Mouse (Mus musculus) telencephalon, adult 2 months (tissue): ENCODE data around the gene Tmc8.
"Not testable (repeated sequence)": the region's sequence is repeated elsewhere in the genome, so short reads cannot be mapped to it uniquely, and the experiment has no call there.

Experiments used
- DNase-seq: peaks from one replicate; pipeline ENCODE4 v3.0.0-alpha.2; 2011; ENCODE audit warnings: low read depth, low spot score

The Tmc8 gene

DNA sequence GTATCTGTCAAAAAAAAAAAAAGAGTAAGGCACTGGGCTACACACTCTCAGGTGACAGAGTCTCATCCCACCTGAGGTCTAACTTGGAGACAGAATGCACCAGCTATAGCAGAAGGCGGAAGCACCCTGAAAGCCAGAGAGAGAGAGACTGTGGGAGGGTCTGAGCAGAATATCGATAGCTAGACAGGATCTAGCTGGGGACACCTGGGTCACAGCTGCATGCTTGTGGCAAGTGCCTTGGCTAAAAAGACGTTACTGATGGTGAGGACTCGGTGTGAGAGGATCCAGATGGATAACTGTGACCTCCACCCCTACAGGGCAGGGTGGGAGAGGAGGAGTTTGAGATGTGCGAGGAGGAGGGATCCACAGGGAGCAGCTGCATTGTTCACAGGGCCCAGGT is 15.1 kb downstream of the Tmc8 start:
- DNase-seq, result no peak

DNA sequence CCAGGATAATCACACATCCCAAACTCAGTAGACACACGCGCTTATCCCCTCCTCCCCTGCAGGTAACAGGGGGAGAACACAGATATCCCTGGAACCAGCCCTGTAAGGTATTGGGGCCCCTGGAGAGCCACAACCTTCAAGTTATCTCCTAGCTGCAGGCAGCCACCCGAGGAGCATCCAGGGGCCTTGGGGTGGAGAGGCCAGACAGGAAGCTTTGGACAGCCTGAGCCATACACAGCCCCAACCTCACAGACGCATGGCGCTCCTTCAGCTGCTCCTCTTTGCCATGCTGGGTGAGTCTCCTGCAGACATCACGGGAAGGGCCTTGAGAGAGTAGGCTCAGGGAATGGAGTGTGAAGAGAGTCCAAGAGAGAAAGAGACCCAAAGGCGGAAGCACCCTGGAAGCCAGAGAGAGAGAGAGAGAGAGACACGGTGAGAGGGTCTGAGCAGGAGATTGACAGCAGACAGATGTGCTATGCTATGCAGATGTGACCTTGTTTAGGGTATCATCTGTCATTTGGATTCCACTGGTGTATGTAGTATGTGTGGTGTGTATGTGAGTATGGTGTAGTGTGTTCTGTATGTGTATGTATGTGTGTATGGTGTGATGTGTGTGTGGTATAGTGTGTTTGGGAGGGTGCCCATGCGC is 15.8 kb downstream of the Tmc8 start, which contains the start of gene 6030468B19Rik:
TSS of gene 6030468B19Rik (plus strand) at position 150 of the 649 bp plus-strand sequence.
- no peak for DNase-seq

DNA sequence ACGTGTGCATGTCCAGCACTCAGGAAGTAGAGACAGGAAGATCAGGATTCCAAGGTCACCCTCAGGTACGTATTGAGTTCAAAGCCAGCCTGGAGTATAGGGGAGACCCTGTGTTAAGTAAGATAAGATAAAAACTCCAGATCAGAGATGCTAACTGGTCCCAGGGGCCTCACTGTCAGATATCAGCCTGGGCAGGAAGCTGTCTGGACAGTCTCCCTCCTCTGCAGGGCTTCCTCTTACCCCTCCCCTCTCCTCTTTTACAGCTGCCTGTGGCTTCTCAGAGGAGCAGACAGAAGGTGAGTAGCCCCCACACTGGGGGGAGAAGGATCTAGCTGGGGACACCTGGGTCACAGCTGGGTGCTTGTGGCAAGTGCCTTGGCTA is 16.3 kb downstream of the Tmc8 start:
- no peak for DNase-seq

DNA sequence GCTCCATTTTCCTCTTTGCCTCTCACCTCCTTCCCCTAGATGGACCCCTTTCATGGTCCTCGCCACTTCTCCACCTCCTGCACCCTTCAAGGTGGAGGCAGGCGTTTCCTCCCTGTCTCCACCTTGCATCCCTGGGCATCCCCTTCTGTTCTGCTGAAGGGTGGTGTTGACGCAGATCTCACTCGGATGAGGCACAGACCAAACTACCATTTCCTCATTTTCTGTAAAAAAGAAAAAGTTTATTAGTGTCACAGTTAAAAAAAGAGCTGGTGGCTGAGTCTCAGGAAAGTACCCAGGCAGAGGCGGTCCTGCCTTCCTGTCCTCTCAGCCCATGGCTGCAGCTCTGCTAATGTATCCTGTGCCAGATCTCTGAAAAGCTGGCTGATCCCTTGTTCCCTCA is 17.3 kb downstream of the Tmc8 start:
- no peak for DNase-seq

DNA sequence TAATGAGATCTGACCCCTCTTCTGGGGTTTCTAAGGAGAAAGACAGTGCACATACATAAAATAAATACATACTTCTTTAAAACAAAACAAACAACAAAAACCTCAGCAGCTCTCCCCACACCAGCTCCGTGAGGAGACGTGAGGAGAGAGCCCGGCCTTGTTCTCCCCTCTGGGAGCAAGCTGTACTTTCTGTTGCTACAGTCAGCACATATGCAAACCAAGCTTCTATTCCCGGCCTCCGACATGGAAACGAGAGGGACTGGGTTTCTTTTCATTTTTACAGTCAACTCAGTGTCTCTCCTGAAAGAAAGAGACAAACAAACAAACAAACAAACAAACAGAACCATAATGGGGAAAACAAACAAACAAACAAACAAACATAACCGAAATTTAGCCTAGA is 18.2 kb downstream of the Tmc8 start:
- DNase-seq, result no peak

- DNase-seq, result no peak
Observed at GRCm38 (mm10) chr11:117801650-117802049, 19.8 kb downstream of the Tmc8 start.

- DNase-seq, result no peak
Observed at GRCm38 (mm10) chr11:117803166-117803688, 21.4 kb downstream of the Tmc8 start.

- DNase-seq, result no peak
Observed at GRCm38 (mm10) chr11:117806781-117807180, 24.9 kb downstream of the Tmc8 start.

- DNase-seq, result no peak
Observed at GRCm38 (mm10) chr11:117809407-117810311, 27.8 kb downstream of the Tmc8 start, which contains the start of the genes Gm20708 and Syngr2. Gm20708 (plus strand) TSS chr11:117809668. Syngr2 (plus strand) TSS chr11:117809668.

GRCm38 (mm10) chr11:117810401-117811046 is 28.6 kb downstream of the Tmc8 start:
- DNase-seq, result no peak

DNA sequence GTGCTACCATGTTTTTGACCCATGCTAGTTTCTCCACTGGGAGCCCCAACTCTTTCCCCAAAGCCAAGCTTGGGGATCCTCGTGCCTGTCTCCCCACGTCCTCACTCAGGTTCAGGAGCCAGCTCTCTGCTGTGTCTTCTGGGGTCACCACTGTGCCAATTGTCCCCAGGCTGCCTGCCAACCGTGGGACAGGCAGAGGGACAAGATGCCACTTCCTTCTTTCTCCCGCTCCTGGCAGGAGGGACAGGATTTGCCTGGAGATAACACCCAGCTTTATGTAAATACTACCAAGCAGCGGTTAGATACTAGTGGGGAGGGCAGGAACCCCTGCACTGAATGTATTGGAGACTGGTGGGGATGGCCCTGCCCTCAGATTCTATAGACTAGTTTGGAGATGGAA is 32.0 kb downstream of the Tmc8 start:
- no peak for DNase-seq

- no peak for DNase-seq
Observed at GRCm38 (mm10) chr11:117814704-117815366, 33.0 kb downstream of the Tmc8 start.

DNA sequence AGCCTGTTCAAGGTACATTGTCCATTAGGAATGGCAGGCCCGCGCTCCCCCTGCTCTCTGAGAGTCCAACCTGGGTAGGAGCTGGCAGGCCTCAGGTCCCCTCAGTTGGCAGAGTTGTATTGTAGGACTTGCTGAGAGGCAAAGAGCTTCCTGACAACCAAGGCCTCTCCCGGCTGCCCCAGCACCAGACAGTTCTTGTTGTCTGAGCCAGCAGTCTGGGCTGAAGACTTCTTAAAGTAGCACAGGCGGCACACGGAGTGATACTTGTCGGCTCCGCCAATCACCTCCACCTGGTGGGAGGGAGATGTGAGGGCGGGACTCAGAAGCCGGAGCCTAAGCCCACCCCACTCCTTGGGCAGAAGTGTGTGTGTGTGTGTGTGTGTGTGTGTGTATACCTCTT is 34.0 kb downstream of the Tmc8 start:
- DNase-seq, result not testable (repeated sequence)

GRCm38 (mm10) chr11:117816389-117816996 is 34.6 kb downstream of the Tmc8 start:
- DNase-seq, result no peak

- DNase-seq, result no peak
Observed at GRCm38 (mm10) chr11:117819095-117819494, 37.2 kb downstream of the Tmc8 start.

- DNase-seq, result no peak
Observed at GRCm38 (mm10) chr11:117820173-117820572, 38.3 kb downstream of the Tmc8 start.

GRCm38 (mm10) chr11:117821868-117822267 is 40.0 kb downstream of the Tmc8 start:
- DNase-seq, result no peak

GRCm38 (mm10) chr11:117822728-117823241 is 40.9 kb downstream of the Tmc8 start:
- DNase-seq, result no peak

DNA sequence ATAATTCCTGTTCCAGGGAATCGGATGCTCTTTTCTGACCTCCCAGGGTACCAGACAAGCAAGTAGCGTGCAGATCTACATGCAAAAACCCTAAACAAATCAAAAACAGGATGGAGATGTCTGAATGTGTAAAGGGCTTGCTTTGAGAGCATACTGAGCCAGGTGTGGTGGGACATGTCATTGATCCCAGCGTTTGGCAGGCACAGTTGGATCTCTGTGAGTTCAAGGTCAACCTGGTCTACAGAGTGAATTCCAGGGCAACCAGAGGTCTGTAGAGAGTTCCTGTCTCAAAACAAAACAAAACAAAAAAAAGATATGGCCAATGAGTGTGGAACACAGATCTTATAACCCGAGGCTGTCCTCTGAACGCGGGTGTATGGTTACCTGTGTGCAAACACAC is 41.5 kb downstream of the Tmc8 start:
- no peak for DNase-seq

DNA sequence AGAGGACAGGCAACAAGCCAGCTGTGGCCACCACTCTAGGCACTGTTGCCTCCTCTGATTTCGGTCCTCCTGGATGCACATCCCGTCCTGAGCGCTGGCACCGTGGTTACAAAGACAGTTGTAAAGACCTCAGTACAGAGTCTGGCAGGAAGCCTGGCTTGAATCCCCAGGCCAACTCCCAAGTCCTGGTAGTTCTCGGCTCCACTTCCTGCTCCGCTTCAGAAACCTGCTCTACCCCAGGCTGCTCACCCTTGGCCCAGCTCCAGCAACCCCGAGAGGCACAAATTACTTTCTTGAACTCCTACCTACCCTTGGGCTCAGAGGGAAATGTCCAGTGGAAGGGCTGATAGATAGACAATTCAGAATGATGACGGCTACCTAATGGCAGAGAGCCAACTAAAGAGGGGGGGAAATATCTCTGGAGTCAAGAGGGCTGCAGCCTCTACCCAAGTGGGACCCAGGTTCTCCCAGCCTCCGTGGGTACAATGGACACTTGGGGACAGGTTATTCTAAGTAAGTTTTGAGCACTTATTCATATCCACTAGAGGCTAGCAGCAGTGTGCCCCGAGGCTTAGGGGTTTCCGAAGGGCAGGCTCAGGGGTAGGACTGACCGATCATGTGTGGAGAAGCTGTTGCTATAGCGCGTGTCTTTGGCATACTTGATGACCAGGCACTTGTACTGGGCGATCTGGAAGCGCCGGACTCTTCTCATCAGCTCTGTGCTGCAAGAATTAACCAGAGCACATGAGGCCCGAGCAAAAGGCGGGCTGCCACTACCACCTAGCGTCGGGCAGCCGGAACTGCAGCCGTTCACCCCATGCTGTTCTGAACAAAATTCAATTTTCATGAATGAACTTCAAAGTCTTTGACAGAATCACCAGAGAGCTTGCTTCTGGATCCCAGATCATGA is 42.4 kb downstream of the Tmc8 start:
- DNase-seq, result no peak
